Mouse (Mus musculus) intestine, embryonic 15.5 days (tissue): ENCODE results near the gene Spryd4. TPM values are rescaled to one million over a fixed set of nuclear protein-coding genes. Genes with fewer than 3 reads are reported as not detected.

Source experiments
- ATAC-seq: fragments of 200-750 bp; cut with Nextera tagmentation; 2 replicates; pipeline ENCODE4 v1.8.0; 2017; ENCODE audit warnings: moderate TSS enrichment, moderate library complexity
- H3K27ac ChIP-seq: fragments of 300-500 bp; sonication (generic); 2 replicates; pipeline ENCODE4 v1.5.1; 2015; ENCODE audit warnings: mild to moderate bottlenecking, inconsistent platforms
- H3K27me3 ChIP-seq: fragments of 300-500 bp; sonication (generic); replicated peaks from 2 replicates; pipeline ENCODE4 v1.6.1; 2015; ENCODE audit warnings: inconsistent platforms
- H3K36me3 ChIP-seq: fragments of 300-500 bp; sonication (generic); 2 replicates; pipeline ENCODE4 v1.6.1; 2015; ENCODE audit warnings: inconsistent platforms
- H3K4me1 ChIP-seq: fragments of 300-500 bp; sonication (generic); replicated peaks from 2 replicates; pipeline ENCODE4 v1.6.1; 2015; ENCODE audit warnings: inconsistent platforms
- H3K4me2 ChIP-seq: fragments of 300-500 bp; sonication (generic); replicated peaks from 2 replicates; pipeline ENCODE4 v1.6.1; 2015; ENCODE audit warnings: mild to moderate bottlenecking, inconsistent platforms
- H3K4me3 ChIP-seq: fragments of 300-500 bp; sonication (generic); replicated peaks from 2 replicates; pipeline ENCODE4 v1.5.1; 2015; ENCODE audit warnings: inconsistent platforms
- H3K9ac ChIP-seq: fragments of 300-500 bp; sonication (generic); 2 replicates; pipeline ENCODE4 v1.6.1; 2015; ENCODE audit warnings: inconsistent platforms
- H3K9me3 ChIP-seq: fragments of 300-500 bp; sonication (generic); 2 replicates; pipeline ENCODE4 v1.6.1; 2016; ENCODE audit warnings: inconsistent platforms
- WGBS: fragments of 180-500 bp; shearing (Covaris S2); methylation state at CpG from one replicate; pipeline ENCODE4 v1.1.7; 2015; 5-methylcytosine and 5-hydroxymethylcytosine counted together
- polyA plus RNA-seq: library from polyadenylated mRNA; unstranded; fragments of >200 nt; fragmentation: Nextera tagmentation; extraction: Ambion mirVana; gene quantifications from 2 replicates; pipeline ENCODE4 v1.2.1, GENCODE M21; 2015

Gene Spryd4
- polyA plus RNA-seq, 1 experiment from 2014 or later: 34.8 TPM

DNA sequence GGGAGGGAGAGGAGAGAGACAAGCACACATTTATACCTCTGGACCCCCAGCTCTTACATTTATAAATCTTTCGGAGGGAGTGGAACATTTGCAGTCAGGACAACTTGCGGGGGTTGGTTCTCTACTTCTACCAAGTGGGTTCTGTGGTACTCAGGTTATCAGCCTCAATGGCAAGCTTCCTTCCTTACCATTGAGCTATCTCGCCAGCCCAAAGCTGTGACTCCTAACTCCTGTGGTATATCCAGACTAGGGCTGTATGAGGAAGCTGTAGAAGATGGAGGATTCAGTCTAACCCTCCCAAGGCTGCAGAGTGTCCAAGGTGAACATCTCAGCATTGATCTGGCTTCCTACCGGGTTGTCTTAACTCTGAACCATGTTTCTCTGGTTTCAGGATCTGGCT is 27.5 kb upstream of the Spryd4 start:
- Histone ChIP-seq H3K4me1 (no peaks in the 10 kb centered on the region), H3K9me3 (no peaks in the 10 kb centered on the region), H3K27ac (no peak overlapping the region), H3K36me3 (peaks cover 24% of the 10 kb centered on the region), H3K4me3 (no peak overlapping the region), H3K9ac (no peak overlapping the region), H3K4me2 (no peak overlapping the region), H3K27me3 (no peaks in the 10 kb centered on the region)
- WGBS: 96% methylated on average over 4 of the region's 4 CpGs
- ATAC-seq: no peak

DNA sequence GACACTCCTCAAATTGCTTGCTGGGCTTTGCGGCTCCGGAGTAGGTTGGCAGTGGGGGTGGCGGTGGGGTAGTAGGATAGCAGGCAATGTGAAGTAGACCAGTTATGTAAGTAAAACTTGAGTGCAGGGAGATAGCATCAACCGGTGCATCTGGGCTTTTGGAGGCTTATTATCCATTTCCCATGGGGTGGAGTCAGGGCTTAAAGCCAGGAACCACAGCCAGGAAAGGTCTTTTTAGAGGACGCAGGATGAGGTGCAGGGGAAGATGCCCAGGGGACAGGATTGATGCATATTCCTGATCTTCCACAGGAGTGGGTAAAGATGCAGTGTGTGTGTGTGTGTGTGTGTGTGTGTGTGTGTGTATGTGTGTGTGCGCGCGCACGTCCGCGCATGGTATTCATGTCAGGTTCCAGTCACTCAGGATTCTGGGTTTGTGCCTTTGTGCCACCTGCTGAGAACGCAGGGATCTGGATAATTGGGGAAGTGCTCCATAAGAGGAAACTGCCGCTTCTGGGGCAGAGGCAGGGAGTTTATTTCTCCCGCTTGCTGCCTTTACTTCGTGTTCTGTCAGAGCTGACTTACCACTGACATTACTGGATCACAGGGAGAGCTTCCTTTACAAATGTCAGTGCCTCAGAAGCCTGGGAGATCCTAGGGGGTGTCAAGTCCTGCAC is 26.3 kb upstream of the Spryd4 start:
- Histone ChIP-seq H3K36me3 (peaks cover 16% of the 10 kb centered on the region), H3K27ac (no peak overlapping the region), H3K9me3 (no peaks in the 10 kb centered on the region), H3K4me3 (no peak overlapping the region), H3K4me2 (no peak overlapping the region), H3K9ac (no peak overlapping the region), H3K4me1 (no peaks in the 10 kb centered on the region), H3K27me3 (no peaks in the 10 kb centered on the region)
- WGBS: 78% methylated on average over 15 of the region's 15 CpGs
- ATAC-seq: no peak

DNA sequence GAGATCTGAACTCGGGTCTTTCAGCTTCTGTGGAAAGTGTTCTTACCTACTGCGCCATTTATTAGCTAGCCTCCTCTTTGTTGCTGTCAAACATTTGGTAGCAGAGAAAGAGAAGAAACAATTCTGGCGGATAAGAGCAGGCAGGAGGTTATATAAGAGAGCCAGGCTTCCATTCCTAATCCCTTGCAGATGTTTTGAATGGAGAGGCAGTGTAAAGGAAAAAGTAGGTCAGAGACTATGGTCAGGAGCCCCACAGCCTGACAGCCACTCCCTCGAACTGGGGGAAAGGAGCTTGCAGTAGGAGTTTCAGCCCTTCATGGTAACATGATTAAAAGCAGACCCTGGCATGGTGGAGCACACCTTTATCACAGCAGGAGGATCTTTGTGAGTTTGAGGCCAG is 24.7 kb upstream of the Spryd4 start:
- no peak for ATAC-seq
- Histone ChIP-seq H3K27ac (no peak overlapping the region), H3K4me2 (no peak overlapping the region), H3K36me3 (peaks cover 11% of the 10 kb centered on the region), H3K9me3 (no peaks in the 10 kb centered on the region), H3K4me1 (no peaks in the 10 kb centered on the region), H3K9ac (no peak overlapping the region), H3K4me3 (no peak overlapping the region), H3K27me3 (no peaks in the 10 kb centered on the region)
- 72% methylated on average over 4 of the region's 4 CpGs for WGBS

DNA sequence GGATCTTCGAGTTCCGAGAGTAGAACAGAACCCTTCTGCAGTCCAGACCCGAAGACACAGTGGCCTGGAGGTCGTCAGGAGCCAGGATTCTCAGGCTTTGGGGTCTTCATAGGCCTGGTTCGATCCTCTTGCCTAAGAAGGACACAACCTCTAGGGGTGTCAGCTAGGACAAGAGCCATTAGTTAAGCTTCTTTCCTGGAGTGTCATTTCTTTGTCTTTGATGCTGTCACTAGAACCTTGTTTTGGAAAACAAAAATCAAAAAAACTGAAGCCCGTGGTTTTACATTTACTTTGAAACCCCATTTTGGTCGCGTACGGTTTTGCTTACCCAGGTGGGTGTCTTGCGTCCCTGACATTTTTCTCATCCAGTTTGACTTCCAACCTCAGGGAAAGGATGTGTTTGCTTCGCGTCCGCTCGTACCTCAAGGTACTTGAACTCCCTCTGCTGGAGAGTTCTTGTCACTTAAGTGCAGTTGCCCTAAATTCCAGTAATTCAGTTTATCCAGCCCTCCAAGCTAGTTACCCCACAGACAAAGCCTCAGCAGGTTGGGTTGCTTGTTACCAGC is 20.9 kb upstream of the Spryd4 start:
- peak overlapping the region; percentile 90 for H3K27ac ChIP-seq
- H3K4me2 ChIP-seq: peak overlapping the region; percentile 62
- 0 out of 2 replicates have a peak, but pooled peaks cover 4% of the 10 kb centered on the region for H3K36me3 ChIP-seq
- ATAC-seq: peak; percentile 69
- peak overlapping the region; percentile 65 for H3K9ac ChIP-seq
- H3K4me3 ChIP-seq: peak overlapping the region; percentile 81
- H3K27me3 ChIP-seq: no peaks in the 10 kb centered on the region
- under 1% methylated on average over 14 of the region's 14 CpGs for WGBS
- peaks cover 5% of the 10 kb centered on the region; the same call in 1 of the 2 replicates for H3K4me1 ChIP-seq
- H3K9me3 ChIP-seq: no peaks in the 10 kb centered on the region

DNA sequence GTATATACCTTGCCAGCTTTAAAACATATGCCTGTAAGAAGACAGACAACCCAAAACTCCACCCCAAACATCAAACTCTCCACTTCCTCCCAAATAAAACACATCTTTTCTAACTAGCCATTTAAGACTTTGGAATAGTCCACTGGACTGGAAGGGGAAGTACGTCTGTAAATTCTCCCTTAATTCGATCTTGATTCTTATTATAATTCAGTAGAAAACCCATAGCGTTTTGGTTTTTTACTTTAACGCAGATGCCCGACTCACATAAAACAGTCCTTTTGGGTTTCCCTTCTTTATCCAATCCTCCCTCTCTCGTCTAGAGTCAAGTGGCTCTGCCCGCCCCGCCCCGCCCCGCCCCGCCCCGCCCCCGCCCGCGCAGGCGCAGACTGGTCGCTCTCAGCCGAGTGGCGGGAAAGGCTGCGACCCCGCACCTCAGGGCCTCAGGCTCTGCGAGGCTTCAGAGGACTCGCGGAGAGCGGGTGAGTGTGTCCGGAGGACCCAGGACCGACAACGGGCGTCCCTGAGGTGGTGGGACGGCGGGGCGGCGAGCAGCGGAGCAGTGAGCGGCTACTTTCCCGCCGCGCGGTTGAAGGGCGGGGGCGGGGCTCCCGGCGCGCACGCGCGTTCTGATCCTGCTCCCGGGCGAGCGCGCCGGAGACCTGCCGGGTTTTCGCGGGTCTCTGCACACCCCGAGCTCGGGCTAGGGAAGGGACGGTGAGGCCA is 20.3 kb upstream of the Spryd4 start, which contains the start of gene Timeless:
Timeless (plus strand) TSS at position 369 of the 723 bp plus-strand sequence.
- H3K4me1 ChIP-seq: peaks cover 5% of the 10 kb centered on the region; the same call in 1 of the 2 replicates
- ATAC-seq: peak; percentile 97
- under 1% methylated on average over 58 of the region's 58 CpGs for WGBS

DNA sequence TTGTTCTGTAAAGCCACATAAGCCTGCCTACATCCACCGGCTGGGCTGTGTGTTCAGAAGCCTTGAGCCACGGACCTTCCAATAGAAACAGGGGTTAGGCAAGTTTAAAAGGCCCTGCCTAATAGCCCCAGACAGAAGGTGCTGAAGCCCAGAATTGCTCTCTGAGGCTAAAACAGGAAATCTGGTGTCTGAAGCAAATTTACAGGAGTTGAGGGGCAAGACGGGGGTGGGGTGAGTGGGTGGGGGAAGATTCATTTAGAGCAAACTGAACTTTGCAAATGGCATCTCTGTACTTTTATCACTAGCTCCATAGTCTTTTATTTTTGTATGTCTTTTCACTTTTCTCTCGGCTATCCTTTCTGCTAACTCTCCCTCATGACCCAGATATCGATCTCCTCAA is 19.5 kb upstream of the Spryd4 start:
- Histone ChIP-seq H3K4me2 (peak overlapping the region; percentile 62), H3K9me3 (no peaks in the 10 kb centered on the region), H3K27ac (peak overlapping the region; percentile 90), H3K4me1 (peaks cover 5% of the 10 kb centered on the region; the same call in 1 of the 2 replicates), H3K36me3 (0 out of 2 replicates have a peak, but pooled peaks cover 4% of the 10 kb centered on the region), H3K27me3 (no peaks in the 10 kb centered on the region), H3K9ac (peak overlapping the region; percentile 65; the same call in 1 of the 2 replicates), H3K4me3 (peak overlapping the region; percentile 81)
- ATAC-seq: no peak
- 5% methylated on average over 5 of the region's 5 CpGs for WGBS

More for the DNA sequence above, 20.3 kb upstream of the Spryd4 start, which contains the start of gene Timeless:
- Histone ChIP-seq H3K27ac (peak within 1 kb of the TSS; percentile 90), H3K4me3 (peak within 1 kb of the TSS; percentile 81), H3K4me2 (peak within 1 kb of the TSS; percentile 62), H3K9me3 (no peaks in the 10 kb centered on the region), H3K9ac (peak within 1 kb of the TSS; percentile 65), H3K36me3 (0 out of 2 replicates have a peak, but pooled peaks cover 4% of the 10 kb centered on the region), H3K27me3 (no peaks in the 10 kb centered on the region)

DNA sequence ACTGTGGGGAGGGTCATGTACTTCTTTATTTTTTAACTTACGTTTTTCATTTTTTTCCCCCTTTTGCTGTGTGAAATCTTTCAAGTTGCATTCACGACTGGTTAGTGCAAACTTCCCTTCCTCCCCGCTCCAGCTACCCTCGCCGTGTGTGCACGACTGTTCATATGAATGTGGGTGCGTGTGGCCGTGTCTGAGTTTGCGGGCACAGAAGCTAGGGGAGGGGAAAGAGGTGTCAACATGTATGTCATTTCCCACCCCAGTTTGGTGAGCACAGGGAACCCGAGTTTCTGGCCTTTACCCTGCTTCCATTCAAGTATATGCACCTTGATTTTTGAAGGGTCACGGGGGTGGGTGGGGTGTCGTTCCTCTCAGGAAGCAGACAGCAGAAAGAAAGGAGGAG is 19.0 kb upstream of the Spryd4 start:
- Histone ChIP-seq H3K9ac (no peak overlapping the region), H3K4me1 (peaks cover 8% of the 10 kb centered on the region; the same call in 1 of the 2 replicates), H3K4me2 (no peak overlapping the region), H3K36me3 (0 out of 2 replicates have a peak, but pooled peaks cover 3% of the 10 kb centered on the region), H3K27me3 (no peaks in the 10 kb centered on the region), H3K27ac (no peak overlapping the region), H3K9me3 (no peaks in the 10 kb centered on the region), H3K4me3 (no peak overlapping the region)
- ATAC-seq: no peak
- WGBS: 71% methylated on average over 12 of the region's 12 CpGs

DNA sequence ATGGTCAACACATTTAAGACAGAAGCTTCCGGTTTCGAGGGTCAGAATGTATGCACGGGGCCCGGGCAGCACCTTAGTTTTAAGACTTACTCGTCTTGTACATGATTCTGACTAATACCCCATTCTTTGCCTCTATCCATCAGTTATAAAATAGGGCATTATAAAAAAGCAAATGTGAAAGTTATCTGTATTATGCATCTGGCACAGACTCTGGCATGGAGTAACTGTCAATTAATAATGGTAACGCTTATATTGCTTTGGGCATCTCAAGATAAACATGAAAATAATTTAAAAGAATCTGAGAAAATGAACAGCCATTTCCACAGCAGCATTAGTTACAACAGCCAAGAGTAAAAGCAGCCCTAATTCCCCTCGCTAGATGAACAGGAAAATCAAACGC is 16.4 kb upstream of the Spryd4 start:
- no peak overlapping the region for H3K9ac ChIP-seq
- no peaks in the 10 kb centered on the region for H3K36me3 ChIP-seq
- H3K27ac ChIP-seq: no peak overlapping the region
- no peak for ATAC-seq
- H3K9me3 ChIP-seq: no peaks in the 10 kb centered on the region
- WGBS: 90% methylated on average over 8 of the region's 8 CpGs
- peaks cover 8% of the 10 kb centered on the region; the same call in 1 of the 2 replicates for H3K4me1 ChIP-seq
- no peak overlapping the region for H3K4me3 ChIP-seq
- H3K27me3 ChIP-seq: no peaks in the 10 kb centered on the region
- H3K4me2 ChIP-seq: no peak overlapping the region

DNA sequence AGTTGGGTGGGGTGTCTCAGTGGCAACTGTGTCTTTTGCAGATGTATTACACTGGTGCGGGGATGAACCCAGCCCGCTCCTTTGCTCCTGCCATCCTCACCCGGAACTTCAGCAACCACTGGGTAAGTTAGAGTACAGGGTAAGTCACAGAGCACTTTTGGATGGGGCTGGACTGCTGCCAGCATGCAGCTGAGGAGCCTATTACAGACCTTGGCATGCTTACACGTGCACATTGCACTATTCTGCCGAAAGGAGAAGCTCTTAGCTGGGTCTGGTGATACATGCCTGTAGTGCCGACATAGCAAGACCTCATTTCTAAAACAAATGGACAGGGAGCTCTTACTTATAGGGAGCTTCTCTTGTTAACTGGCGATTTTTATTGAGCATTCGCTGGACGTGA is 16.0 kb upstream of the Spryd4 start:
- no peaks in the 10 kb centered on the region for H3K27me3 ChIP-seq
- no peaks in the 10 kb centered on the region for H3K36me3 ChIP-seq
- ATAC-seq: no peak
- no peak overlapping the region for H3K27ac ChIP-seq
- H3K4me2 ChIP-seq: no peak overlapping the region
- WGBS: 79% methylated on average over 9 of the region's 9 CpGs
- peaks cover 8% of the 10 kb centered on the region; the same call in 1 of the 2 replicates for H3K4me1 ChIP-seq
- H3K9ac ChIP-seq: no peak overlapping the region
- no peaks in the 10 kb centered on the region for H3K9me3 ChIP-seq
- H3K4me3 ChIP-seq: no peak overlapping the region

DNA sequence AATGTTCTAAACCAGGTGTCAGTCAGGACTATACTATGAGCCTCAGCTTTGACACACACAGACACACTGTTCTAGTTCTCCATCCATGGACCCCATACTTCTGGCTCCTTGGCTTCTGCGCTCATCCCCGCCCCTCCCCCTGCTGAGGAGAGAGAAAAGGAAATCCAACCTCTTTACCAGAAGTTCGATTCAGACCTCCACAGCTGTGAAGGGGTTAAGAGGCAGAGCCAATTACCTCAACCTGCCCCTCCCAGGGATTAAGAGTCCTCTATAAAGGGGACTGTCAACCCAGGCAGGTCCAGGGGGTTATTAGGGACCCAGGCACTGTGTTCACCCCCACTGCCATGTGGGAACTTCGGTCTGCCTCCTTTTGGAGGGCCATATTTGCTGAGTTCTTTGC is 13.9 kb upstream of the Spryd4 start, which contains the start of gene Mip:
Mip (plus strand) TSS at position 301 of the 400 bp plus-strand sequence.
- Histone ChIP-seq H3K9me3 (no peaks in the 10 kb centered on the region), H3K27me3 (no peaks in the 10 kb centered on the region), H3K4me3 (no peak within 1 kb of the TSS), H3K36me3 (no peaks in the 10 kb centered on the region), H3K9ac (no peak within 1 kb of the TSS; the same call in 1 of the 2 replicates), H3K4me2 (no peak within 1 kb of the TSS), H3K4me1 (0 out of 2 replicates have a peak, but pooled peaks cover 3% of the 10 kb centered on the region), H3K27ac (no peak within 1 kb of the TSS)
- ATAC-seq: no peak
- 53% methylated on average over 4 of the region's 4 CpGs for WGBS

DNA sequence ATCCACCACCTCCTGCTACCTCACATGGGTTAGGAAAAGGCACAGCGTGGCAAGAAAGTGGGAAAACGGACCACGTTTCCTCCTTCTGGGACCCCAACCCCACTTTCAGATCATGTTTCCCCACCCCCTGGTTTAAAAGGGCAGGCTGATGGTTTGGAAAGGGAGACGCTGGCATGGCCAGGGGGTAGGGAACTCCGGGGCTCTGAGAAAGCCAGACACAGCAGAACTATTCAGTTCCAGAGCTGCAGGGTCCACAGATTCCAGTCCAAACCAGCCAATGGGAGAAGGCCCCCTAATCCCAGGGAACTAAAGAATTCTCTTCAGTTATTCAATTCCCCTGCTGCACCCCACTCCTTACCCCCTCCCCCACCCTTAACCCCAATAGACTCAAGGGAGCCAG is 13.5 kb upstream of the Spryd4 start:
- no peaks in the 10 kb centered on the region for H3K9me3 ChIP-seq
- no peak overlapping the region for H3K9ac ChIP-seq
- H3K4me3 ChIP-seq: no peak overlapping the region
- H3K4me2 ChIP-seq: no peak overlapping the region
- 0 out of 2 replicates have a peak, but pooled peaks cover 3% of the 10 kb centered on the region for H3K4me1 ChIP-seq
- no peak for ATAC-seq
- 50% methylated on average over 5 of the region's 5 CpGs for WGBS
- no peak overlapping the region for H3K27ac ChIP-seq
- H3K36me3 ChIP-seq: no peaks in the 10 kb centered on the region
- no peaks in the 10 kb centered on the region for H3K27me3 ChIP-seq
